Mouse (Mus musculus): ENCODE data around the gene Milr1. TPM values are rescaled to one million over a fixed set of nuclear protein-coding genes. Genes with fewer than 3 reads are reported as not detected.
A peak's percentile ranks its signal among the peaks of the same experiment; 100 is the strongest.
"Not testable (repeated sequence)": the region's sequence is repeated elsewhere in the genome, so short reads cannot be mapped to it uniquely, and the experiment has no call there.

Gene Milr1
- total and polyA plus RNA-seq, 2 experiments from 2014 or later: 0.56 TPM; not detected in 1

- no peak overlapping the region for H3K4me2 ChIP-seq (ENCODE audit: low read depth, low read length)
- DNase-seq (ENCODE audit: low spot score) (no peak), ATAC-seq (no peak)
- H3K9ac ChIP-seq (replicated peaks; ENCODE audit: low read length): no peak overlapping the region
- H3K9me3 ChIP-seq (ENCODE audit: low read length): no peaks in the 10 kb centered on the region
- H3K4me1 ChIP-seq (ENCODE audit: insufficient read depth, low read length): peaks cover 1% of the 10 kb centered on the region; the same call in 1 of the 2 replicates
- H3K4me3 ChIP-seq (ENCODE audit: low read length): no peak overlapping the region
- H3K36me3 ChIP-seq (ENCODE audit: insufficient read depth, low read length): peaks cover 29% of the 10 kb centered on the region
- no peak for TF ChIP-seq CTCF (IDR thresholded peaks at IDR 0.05; ENCODE audit: low read depth)
- 60% methylated on average over 9 of the region's 9 CpGs for WGBS
- no peak overlapping the region for H3K27ac ChIP-seq
- no peaks in the 10 kb centered on the region for H3K27me3 ChIP-seq (ENCODE audit: insufficient read depth, low read length)
Observed at GRCm38 (mm10) chr11:106795679-106796078, 44.7 kb downstream of the Milr1 start.

DNA sequence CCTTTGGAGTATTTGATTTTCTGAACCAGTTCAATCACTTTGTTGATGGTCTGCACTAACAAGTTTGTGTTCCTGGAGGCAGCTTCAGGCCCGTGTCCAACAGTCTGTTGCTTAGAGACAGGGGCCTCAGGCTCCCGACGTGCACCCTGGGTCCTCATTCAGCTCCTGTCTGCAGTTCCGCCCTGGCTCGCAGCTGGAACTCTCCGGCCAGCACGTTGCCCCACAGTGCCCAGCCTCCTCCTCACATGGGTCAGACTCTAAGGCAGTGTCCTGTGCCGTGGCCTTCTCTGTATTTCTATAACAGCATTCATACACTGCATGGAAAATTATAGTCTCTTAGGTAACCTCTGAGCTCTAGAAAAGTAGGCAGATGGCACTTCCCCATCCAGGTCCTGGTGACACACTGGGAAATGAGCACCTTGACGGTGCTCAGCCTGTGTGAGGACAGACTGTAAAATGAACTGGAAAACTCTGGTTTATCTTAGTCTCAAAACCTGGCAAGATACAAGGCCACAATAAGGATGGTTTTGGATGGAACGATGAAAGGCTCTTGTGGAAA is 51.1 kb downstream of the Milr1 start:
- Histone ChIP-seq H3K9ac (replicated peaks; ENCODE audit: low read length) (no peak overlapping the region), H3K9me3 (ENCODE audit: low read length) (no peaks in the 10 kb centered on the region), H3K4me2 (ENCODE audit: low read depth, low read length) (no peak overlapping the region), H3K4me3 (ENCODE audit: low read length) (no peak overlapping the region), H3K27ac (no peak overlapping the region; the same call in 1 of the 2 replicates), H3K36me3 (ENCODE audit: insufficient read depth, low read length) (peaks cover 35% of the 10 kb centered on the region), H3K4me1 (ENCODE audit: insufficient read depth, low read length) (no peaks in the 10 kb centered on the region), H3K27me3 (ENCODE audit: insufficient read depth, low read length) (no peaks in the 10 kb centered on the region)
- TF ChIP-seq CTCF (IDR thresholded peaks at IDR 0.05; ENCODE audit: low read depth): no peak
- ATAC-seq (no peak), DNase-seq (ENCODE audit: low spot score) (peak; percentile 40)
- 53% methylated on average over 10 of the region's 10 CpGs for WGBS

DNA sequence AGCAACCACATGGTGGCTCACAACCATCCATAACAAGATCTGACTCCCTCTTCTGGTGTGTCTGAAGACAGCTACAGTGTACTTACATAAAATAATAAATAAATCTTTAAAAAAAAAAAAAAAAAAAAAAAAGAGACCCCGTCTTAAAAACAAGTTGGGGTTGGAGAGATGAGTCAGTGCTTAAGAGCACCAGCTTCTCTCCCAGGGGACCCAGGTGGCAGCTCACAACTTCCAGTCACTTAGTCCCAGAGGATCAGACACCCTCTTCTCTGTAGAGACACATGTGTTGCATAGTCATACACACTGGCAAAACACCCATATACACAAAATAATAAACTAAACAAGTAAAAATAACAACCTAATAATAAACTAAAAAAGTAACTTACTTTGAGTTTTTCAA is 56.4 kb downstream of the Milr1 start:
- not testable (repeated sequence) for H3K27ac ChIP-seq; H3K9ac ChIP-seq (replicated peaks; ENCODE audit: low read length); H3K9me3 ChIP-seq (ENCODE audit: low read length); H3K4me3 ChIP-seq (ENCODE audit: low read length); H3K4me1 ChIP-seq (ENCODE audit: insufficient read depth, low read length); DNase-seq (ENCODE audit: low spot score); ATAC-seq; H3K4me2 ChIP-seq (ENCODE audit: low read depth, low read length); H3K27me3 ChIP-seq (ENCODE audit: insufficient read depth, low read length)
- H3K36me3 ChIP-seq (ENCODE audit: insufficient read depth, low read length): peaks cover 14% of the 10 kb centered on the region
- WGBS: 100% methylated on average over 1 of the region's 1 CpGs

DNA sequence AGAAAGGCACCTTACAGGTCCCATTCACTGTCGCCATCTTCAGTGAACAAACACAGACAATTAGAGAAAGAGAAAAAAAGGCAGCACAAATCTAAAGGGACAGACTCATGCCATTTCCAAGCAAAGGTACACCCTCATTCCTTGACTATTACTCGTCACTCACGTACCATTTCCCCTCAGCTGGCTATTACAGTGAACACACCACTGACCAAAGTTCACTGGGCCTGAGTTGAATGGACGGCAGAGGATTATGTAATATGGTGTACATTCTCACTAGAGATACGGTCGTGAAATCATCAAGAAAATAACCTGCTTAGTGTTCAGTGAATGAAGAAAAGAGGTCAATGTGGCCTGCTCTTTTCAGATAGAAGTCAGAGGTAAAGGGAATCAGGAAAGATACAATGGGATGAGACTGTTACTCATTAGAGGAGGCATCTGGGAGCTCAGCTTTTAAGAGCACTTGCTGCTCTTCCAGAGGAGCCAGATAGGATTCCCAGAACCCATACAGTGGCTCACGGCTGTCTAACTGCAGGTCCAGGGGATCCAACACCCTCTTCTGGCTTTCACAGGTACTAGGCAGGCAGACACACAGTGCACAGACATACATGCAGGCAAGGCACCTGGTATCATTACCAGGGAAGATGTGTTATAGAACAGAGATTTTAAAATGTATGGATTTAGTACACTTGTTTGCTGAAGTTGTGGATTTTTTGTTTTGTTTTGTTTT is 61.5 kb downstream of the Milr1 start:
- TF ChIP-seq CTCF (IDR thresholded peaks at IDR 0.05; ENCODE audit: low read depth): no peak
- Histone ChIP-seq H3K4me2 (ENCODE audit: low read depth, low read length) (no peak overlapping the region), H3K4me1 (ENCODE audit: insufficient read depth, low read length) (no peaks in the 10 kb centered on the region), H3K4me3 (ENCODE audit: low read length) (no peak overlapping the region), H3K27ac (no peak overlapping the region), H3K27me3 (ENCODE audit: insufficient read depth, low read length) (no peaks in the 10 kb centered on the region), H3K36me3 (ENCODE audit: insufficient read depth, low read length) (peaks cover 42% of the 10 kb centered on the region), H3K9ac (replicated peaks; ENCODE audit: low read length) (no peak overlapping the region), H3K9me3 (ENCODE audit: low read length) (no peaks in the 10 kb centered on the region)
- DNase-seq (ENCODE audit: low spot score) (no peak), ATAC-seq (no peak)
- WGBS: 89% methylated on average over 7 of the region's 7 CpGs

DNA sequence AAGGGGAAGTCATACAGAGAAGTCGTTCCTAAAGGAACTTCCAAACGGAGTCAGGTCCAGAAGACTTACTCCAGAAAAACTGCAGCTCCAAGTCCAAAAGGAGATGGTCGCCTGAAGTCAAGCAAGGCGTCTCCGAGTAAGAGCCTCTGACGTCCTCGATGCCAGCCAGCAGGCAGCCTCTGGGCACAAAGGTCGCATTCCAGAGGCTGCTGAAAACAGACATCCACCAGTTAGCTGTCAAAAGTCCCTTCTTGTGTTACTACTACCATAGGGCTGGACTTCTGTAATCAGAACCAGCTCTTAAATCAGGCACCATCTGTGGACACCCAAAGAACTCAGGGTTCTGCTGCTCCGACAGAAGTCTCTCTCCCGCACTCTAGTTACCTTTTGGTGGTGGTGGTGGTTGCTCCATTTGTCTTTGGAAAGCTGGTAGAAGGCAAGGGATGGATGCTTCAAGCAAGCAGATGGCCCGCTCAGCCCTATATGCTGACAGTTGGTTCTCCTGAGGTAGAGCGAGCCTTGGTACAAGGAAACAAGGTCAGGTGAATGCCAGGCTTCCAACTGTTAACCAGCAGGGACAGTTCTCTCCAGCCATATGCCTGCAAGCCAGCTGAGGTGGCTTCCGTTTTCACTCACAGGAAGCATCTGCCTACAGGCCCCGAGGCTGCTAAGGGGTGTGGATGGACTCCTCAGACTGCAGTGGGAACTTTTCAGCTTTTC is 63.7 kb downstream of the Milr1 start:
- H3K4me2 ChIP-seq (ENCODE audit: low read depth, low read length): no peak overlapping the region
- H3K36me3 ChIP-seq (ENCODE audit: insufficient read depth, low read length): peaks cover 43% of the 10 kb centered on the region
- H3K4me1 ChIP-seq (ENCODE audit: insufficient read depth, low read length): 0 out of 2 replicates have a peak, but pooled peaks cover 3% of the 10 kb centered on the region
- 70% methylated on average over 14 of the region's 14 CpGs for WGBS
- no peak overlapping the region for H3K4me3 ChIP-seq (ENCODE audit: low read length)
- ATAC-seq (0 out of 2 replicates have a peak, but pooled peaks have one; percentile 56), DNase-seq (ENCODE audit: low spot score) (peak; percentile 51)
- no peaks in the 10 kb centered on the region for H3K27me3 ChIP-seq (ENCODE audit: insufficient read depth, low read length)
- no peaks in the 10 kb centered on the region for H3K9me3 ChIP-seq (ENCODE audit: low read length)
- TF ChIP-seq CTCF (IDR thresholded peaks at IDR 0.05; ENCODE audit: low read depth): no peak
- H3K9ac ChIP-seq (replicated peaks; ENCODE audit: low read length): no peak overlapping the region; the same call in 1 of the 2 replicates
- peak overlapping the region; percentile 38; the same call in 1 of the 2 replicates for H3K27ac ChIP-seq

- H3K27ac ChIP-seq: peak overlapping the region; percentile 26; the same call in 1 of the 2 replicates
- ATAC-seq (no peak), DNase-seq (ENCODE audit: low spot score) (no peak)
- TF ChIP-seq CTCF (IDR thresholded peaks at IDR 0.05; ENCODE audit: low read depth): no peak
- WGBS: 81% methylated on average over 2 of the region's 2 CpGs
- H3K4me2 ChIP-seq (ENCODE audit: low read depth, low read length): no peak overlapping the region
- peaks cover 47% of the 10 kb centered on the region for H3K36me3 ChIP-seq (ENCODE audit: insufficient read depth, low read length)
- no peaks in the 10 kb centered on the region for H3K9me3 ChIP-seq (ENCODE audit: low read length)
- H3K9ac ChIP-seq (replicated peaks; ENCODE audit: low read length): no peak overlapping the region; the same call in 1 of the 2 replicates
- H3K27me3 ChIP-seq (ENCODE audit: insufficient read depth, low read length): no peaks in the 10 kb centered on the region
- H3K4me1 ChIP-seq (ENCODE audit: insufficient read depth, low read length): 0 out of 2 replicates have a peak, but pooled peaks cover 4% of the 10 kb centered on the region
- H3K4me3 ChIP-seq (ENCODE audit: low read length): no peak overlapping the region
Observed at GRCm38 (mm10) chr11:106815331-106815730, 64.3 kb downstream of the Milr1 start.
